Mouse (Mus musculus) midbrain, postnatal 0 days (tissue): ENCODE data around the gene Spout1. TPM values are rescaled to one million over a fixed set of nuclear protein-coding genes. Genes with fewer than 3 reads are reported as not detected.

ENCODE experiments used
- ATAC-seq: fragments of 200-750 bp; cut with Nextera tagmentation; 2 replicates; pipeline ENCODE4 v1.8.0; 2017; ENCODE audit warnings: moderate number of reproducible peaks, mild to moderate bottlenecking, moderate TSS enrichment, moderate library complexity; ENCODE audit not compliant: low FRiP score
- DNase-seq: peaks from one replicate; pipeline ENCODE4 v3.0.0-alpha.2; 2015; ENCODE audit warnings: low spot score
- H3K27ac ChIP-seq: fragments of 300-500 bp; sonication (generic); 2 replicates; pipeline ENCODE4 v1.5.1; 2014; ENCODE audit warnings: low read depth, mild to moderate bottlenecking, low read length, mixed read lengths
- H3K27me3 ChIP-seq: fragments of 300-500 bp; sonication (generic); 2 replicates; pipeline ENCODE4 v1.6.1; 2014; ENCODE audit warnings: low read length, control low read depth, mixed read lengths; ENCODE audit not compliant: insufficient read depth
- H3K36me3 ChIP-seq: fragments of 300-500 bp; sonication (generic); 2 replicates; pipeline ENCODE4 v1.6.1; 2014; ENCODE audit warnings: low read length, control low read depth, mixed read lengths; ENCODE audit not compliant: insufficient read depth
- H3K4me1 ChIP-seq: fragments of 300-500 bp; sonication (generic); 2 replicates; pipeline ENCODE4 v1.6.1; 2014; ENCODE audit warnings: mild to moderate bottlenecking, control low read depth, antibody characterized with exemption, low read length, mixed read lengths; ENCODE audit not compliant: insufficient read depth
- H3K4me2 ChIP-seq: fragments of 300-500 bp; sonication (generic); 2 replicates; pipeline ENCODE4 v1.6.1; 2014; ENCODE audit warnings: low read depth, mild to moderate bottlenecking, low read length, mixed read lengths; ENCODE audit not compliant: poor library complexity, severe bottlenecking
- H3K4me3 ChIP-seq: fragments of 300-500 bp; sonication (generic); 2 replicates; pipeline ENCODE4 v1.5.1; 2014; ENCODE audit warnings: low read depth, mild to moderate bottlenecking, low read length, moderate library complexity
- H3K9ac ChIP-seq: fragments of 300-500 bp; sonication (generic); replicated peaks from 2 replicates; pipeline ENCODE4 v1.6.1; 2014; ENCODE audit warnings: mild to moderate bottlenecking, low read length, moderate library complexity, mixed read lengths; ENCODE audit not compliant: poor library complexity, severe bottlenecking
- H3K9me3 ChIP-seq: fragments of 300-500 bp; sonication (generic); 2 replicates; pipeline ENCODE4 v1.6.1; 2016; ENCODE audit warnings: low read length, control low read depth
- CTCF ChIP-seq: IDR thresholded peaks from 2 replicates; pipeline ENCODE4 v1.5.1; 2016; ENCODE audit warnings: antibody characterized with exemption, mild to moderate bottlenecking
- WGBS: fragments of 180-500 bp; shearing (Covaris S2); extraction: QIAGEN DNeasy Blood & Tissue Kit; methylation state at CpG from one replicate; pipeline ENCODE4 v1.1.7; 2014; 5-methylcytosine and 5-hydroxymethylcytosine counted together
- polyA plus RNA-seq: library from polyadenylated mRNA; unstranded; fragments of >200 nt; fragmentation: Nextera tagmentation; extraction: Ambion mirVana; gene quantifications from 2 replicates; pipeline ENCODE4 v1.2.1, GENCODE M21; 2015
- total RNA-seq: library from RNA; depleted of rRNA; stranded (reverse); fragments of >200 nt; gene quantifications from 2 replicates; pipeline ENCODE4 v1.2.3, GENCODE M21; 2014

Spout1 gene
- total and polyA plus RNA-seq, 2 experiments from 2014 or later = 47.6 to 55.9 TPM

GRCm38 (mm10) chr2:30200388-30200925 lies 22.2 kb upstream of the Spout1 start:
- Histone ChIP-seq H3K27me3 (no peaks in the 10 kb centered on the region), H3K36me3 (no peaks in the 10 kb centered on the region), H3K4me2 (no peak overlapping the region), H3K4me3 (no peak overlapping the region), H3K9me3 (no peaks in the 10 kb centered on the region), H3K4me1 (peaks cover 5% of the 10 kb centered on the region), H3K9ac (no peak overlapping the region), H3K27ac (no peak overlapping the region)
- DNase-seq (no peak), ATAC-seq (no peak)
- no peak for TF ChIP-seq CTCF
- WGBS = 84% methylated on average over 5 of the region's 5 CpGs

- Histone ChIP-seq H3K4me2 (no peak overlapping the region), H3K36me3 (no peaks in the 10 kb centered on the region), H3K27me3 (no peaks in the 10 kb centered on the region), H3K4me1 (peaks cover 5% of the 10 kb centered on the region), H3K27ac (no peak overlapping the region), H3K9me3 (no peaks in the 10 kb centered on the region), H3K9ac (no peak overlapping the region), H3K4me3 (no peak overlapping the region)
- no peak for TF ChIP-seq CTCF
- DNase-seq (no peak), ATAC-seq (no peak)
- 77% methylated on average over 1 of the region's 1 CpGs for WGBS
Observed at GRCm38 (mm10) chr2:30199984-30200383, 21.7 kb upstream of the Spout1 start.

GRCm38 (mm10) chr2:30198021-30198420 lies 19.8 kb upstream of the Spout1 start:
- WGBS = 60% methylated on average over 4 of the region's 4 CpGs
- no peak overlapping the region for H3K4me2 ChIP-seq
- H3K9me3 ChIP-seq = no peaks in the 10 kb centered on the region
- ATAC-seq = no peak
- no peaks in the 10 kb centered on the region for H3K27me3 ChIP-seq
- H3K4me1 ChIP-seq = no peaks in the 10 kb centered on the region
- H3K9ac ChIP-seq = no peak overlapping the region
- no peaks in the 10 kb centered on the region; the same call in 1 of the 2 replicates for H3K36me3 ChIP-seq
- no peak overlapping the region for H3K27ac ChIP-seq
- DNase-seq = no peak
- no peak for TF ChIP-seq CTCF
- no peak overlapping the region for H3K4me3 ChIP-seq

- no peak for DNase-seq
- no peak overlapping the region for H3K4me2 ChIP-seq
- no peak for ATAC-seq
- TF ChIP-seq CTCF = no peak
- 68% methylated on average over 3 of the region's 3 CpGs for WGBS
- no peak overlapping the region for H3K4me3 ChIP-seq
- no peaks in the 10 kb centered on the region for H3K27me3 ChIP-seq
- H3K4me1 ChIP-seq = no peaks in the 10 kb centered on the region
- H3K9me3 ChIP-seq = no peaks in the 10 kb centered on the region
- H3K36me3 ChIP-seq = peaks cover 3% of the 10 kb centered on the region; the same call in 1 of the 2 replicates
- no peak overlapping the region for H3K27ac ChIP-seq
- no peak overlapping the region for H3K9ac ChIP-seq
Observed at GRCm38 (mm10) chr2:30194656-30195055, 16.4 kb upstream of the Spout1 start.

GRCm38 (mm10) chr2:30191790-30192580 lies 13.7 kb upstream of the Spout1 start:
- TF ChIP-seq CTCF = no peak
- Histone ChIP-seq H3K4me3 (no peak overlapping the region), H3K4me2 (no peak overlapping the region), H3K4me1 (no peaks in the 10 kb centered on the region), H3K9me3 (no peaks in the 10 kb centered on the region), H3K9ac (no peak overlapping the region), H3K27me3 (no peaks in the 10 kb centered on the region), H3K27ac (no peak overlapping the region), H3K36me3 (peaks cover 3% of the 10 kb centered on the region; the same call in 1 of the 2 replicates)
- no peak for DNase-seq
- no peak for ATAC-seq
- 86% methylated on average over 12 of the region's 12 CpGs for WGBS

- WGBS = 75% methylated on average over 3 of the region's 3 CpGs
- Histone ChIP-seq H3K9me3 (no peaks in the 10 kb centered on the region), H3K27me3 (no peaks in the 10 kb centered on the region), H3K9ac (no peak overlapping the region), H3K27ac (no peak overlapping the region), H3K4me3 (no peak overlapping the region), H3K36me3 (peaks cover 11% of the 10 kb centered on the region), H3K4me1 (no peaks in the 10 kb centered on the region), H3K4me2 (no peak overlapping the region)
- no peak for DNase-seq
- TF ChIP-seq CTCF = no peak
- ATAC-seq = no peak
Observed at GRCm38 (mm10) chr2:30185681-30186080, 7.4 kb upstream of the Spout1 start.
